Mouse (Mus musculus): ENCODE results near the gene Dnhd1.
A peak's percentile ranks its signal among the peaks of the same experiment; 100 is the strongest.
"Not testable (repeated sequence)": the region's sequence is repeated elsewhere in the genome, so short reads cannot be mapped to it uniquely, and the experiment has no call there.

Gene Dnhd1

GRCm38 (mm10) chr7:105741978-105742377, 91.4 kb downstream of the Dnhd1 start:
- no peak for DNase-seq

- not testable (repeated sequence) for DNase-seq
Measured at GRCm38 (mm10) chr7:105742539-105743215, 92.0 kb downstream of the Dnhd1 start.

- not testable (repeated sequence) for DNase-seq
Measured at GRCm38 (mm10) chr7:105743246-105743925, 92.8 kb downstream of the Dnhd1 start.

- DNase-seq, result peak; percentile 91 to 92
Measured at GRCm38 (mm10) chr7:105743926-105744590, 93.4 kb downstream of the Dnhd1 start, which contains the start of gene Taf10. Taf10 (minus strand) TSS chr7:105744361.

GRCm38 (mm10) chr7:105747776-105748175, 97.1 kb downstream of the Dnhd1 start:
- no peak for DNase-seq

- peak; percentile 94 for DNase-seq
Measured at GRCm38 (mm10) chr7:105751491-105752433, 101.1 kb downstream of the Dnhd1 start, which contains the start of gene Tpp1. Tpp1 (minus strand) TSS chr7:105752235.

GRCm38 (mm10) chr7:105752716-105753115, 102.1 kb downstream of the Dnhd1 start:
- peak; percentile 56 to 60 for DNase-seq

- DNase-seq, result no peak
Measured at GRCm38 (mm10) chr7:105753281-105753680, 102.7 kb downstream of the Dnhd1 start.

GRCm38 (mm10) chr7:105761813-105762484, 111.3 kb downstream of the Dnhd1 start:
- no peak for DNase-seq

- DNase-seq, result no peak
Measured at GRCm38 (mm10) chr7:105762517-105763270, 112.1 kb downstream of the Dnhd1 start.

- DNase-seq, result peak; percentile 47 to 54
Measured at GRCm38 (mm10) chr7:105764331-105764730, 113.7 kb downstream of the Dnhd1 start.

- no peak for DNase-seq
Measured at GRCm38 (mm10) chr7:105767729-105768165, 117.1 kb downstream of the Dnhd1 start.

GRCm38 (mm10) chr7:105769959-105770358, 119.3 kb downstream of the Dnhd1 start:
- no peak for DNase-seq
